Mouse (Mus musculus) thymus, adult 2 months (tissue): ENCODE data around the gene P3h4. TPM values are rescaled to one million over a fixed set of nuclear protein-coding genes. Genes with fewer than 3 reads are reported as not detected.

Source experiments
- DNase-seq: peaks from one replicate; pipeline ENCODE4 v3.0.0; 2021
- H3K27ac ChIP-seq: fragments of 200-500 bp; 2 replicates; pipeline ENCODE4 v1.5.1; 2012; ENCODE audit warnings: low read length, control low read depth; ENCODE audit not compliant: control insufficient read depth, insufficient read depth
- H3K27me3 ChIP-seq: fragments of 200-500 bp; 2 replicates; pipeline ENCODE4 v1.6.1; 2012; ENCODE audit warnings: mild to moderate bottlenecking, low read length, moderate library complexity, mixed read lengths; ENCODE audit not compliant: control insufficient read depth, insufficient read depth
- H3K36me3 ChIP-seq: fragments of 200-500 bp; 2 replicates; pipeline ENCODE4 v1.6.1; 2012; ENCODE audit warnings: mild to moderate bottlenecking, low read length, moderate library complexity; ENCODE audit not compliant: control insufficient read depth, insufficient read depth
- H3K4me1 ChIP-seq: fragments of 200-500 bp; replicated peaks from 2 replicates; pipeline ENCODE4 v1.6.1; 2012; ENCODE audit warnings: low read length; ENCODE audit not compliant: control insufficient read depth, insufficient read depth
- H3K4me3 ChIP-seq: fragments of 200-500 bp; 2 replicates; pipeline ENCODE4 v1.5.1; 2012; ENCODE audit warnings: mild to moderate bottlenecking, low read length, control low read depth, moderate library complexity; ENCODE audit not compliant: control insufficient read depth, insufficient read depth
- CTCF ChIP-seq: fragments of 200-500 bp; IDR thresholded peaks from 2 replicates; pipeline ENCODE4 v1.5.1; 2012; ENCODE audit warnings: mild to moderate bottlenecking, control low read depth, low read length, moderate library complexity, borderline replicate concordance; ENCODE audit not compliant: control insufficient read depth, poor library complexity, insufficient read depth; ENCODE audit errors: extremely low read depth
- POLR2A ChIP-seq: fragments of 200-500 bp; IDR thresholded peaks from 2 replicates; pipeline ENCODE4 v1.6.1; 2012; ENCODE audit warnings: mild to moderate bottlenecking, low read length, control low read depth, moderate library complexity; ENCODE audit not compliant: control insufficient read depth, poor library complexity, insufficient read depth; ENCODE audit errors: extremely low read depth
- WGBS: fragments of 180-500 bp; shearing (Covaris S2); methylation state at CpG from one replicate; pipeline ENCODE4 v1.1.7; 2018; 5-methylcytosine and 5-hydroxymethylcytosine counted together
- polyA plus RNA-seq: library from polyadenylated mRNA; depleted of rRNA; stranded (reverse); fragments of >200 nt; gene quantifications from 2 replicates; pipeline ENCODE4 v1.2.3, GENCODE M21; 2012

The P3h4 gene
- polyA plus RNA-seq, 1 experiment, result 22.3 TPM

DNA sequence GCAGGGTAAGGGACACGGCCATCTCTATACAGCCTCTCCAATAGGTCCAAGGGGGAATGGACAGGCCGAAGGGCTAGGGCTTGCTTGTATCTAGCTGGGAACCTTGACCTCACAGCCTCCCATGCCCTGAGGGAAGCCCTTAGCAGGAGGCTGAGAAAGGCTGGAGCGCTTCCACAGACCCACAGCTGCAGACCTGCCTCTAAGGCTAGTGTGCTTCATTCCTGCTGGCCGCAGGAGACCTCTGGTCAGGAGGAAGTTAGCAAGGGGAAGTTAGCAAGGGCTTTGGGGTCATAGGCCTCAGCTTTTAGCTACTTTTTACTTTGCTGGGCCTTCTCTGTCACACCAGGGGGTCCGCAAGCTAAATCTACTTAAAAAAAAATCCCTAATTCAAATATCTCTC, 36.2 kb downstream of the P3h4 start:
- WGBS, result 93% methylated on average over 5 of the region's 5 CpGs
- no peak for DNase-seq
- H3K4me3 ChIP-seq, result no peak overlapping the region

DNA sequence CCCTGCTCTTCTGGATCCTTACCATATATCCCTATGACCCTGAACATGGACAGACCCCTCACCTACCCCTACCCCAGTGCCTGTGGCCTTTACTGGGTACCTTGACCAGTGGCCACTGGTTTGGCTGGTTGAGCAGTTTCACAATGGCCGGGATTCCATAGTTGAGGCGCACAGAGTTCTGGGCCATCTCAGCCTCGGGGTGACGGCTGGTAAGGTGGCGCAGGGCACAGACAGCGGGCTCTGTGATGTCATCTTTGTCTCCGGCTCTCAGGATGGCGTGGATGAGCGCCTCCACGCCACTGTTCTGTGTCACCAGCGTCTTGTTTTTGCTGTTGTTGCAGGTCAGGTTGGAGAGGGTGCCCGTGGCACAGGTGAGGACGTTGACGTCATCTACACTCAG, 36.6 kb downstream of the P3h4 start:
- Histone ChIP-seq H3K36me3 (peaks cover 30% of the 10 kb centered on the region), H3K27me3 (no peaks in the 10 kb centered on the region), H3K4me3 (no peak overlapping the region), H3K4me1 (no peaks in the 10 kb centered on the region), H3K27ac (no peak overlapping the region)
- WGBS, result 98% methylated on average over 14 of the region's 14 CpGs
- DNase-seq, result no peak
- no peak for TF ChIP-seq POLR2A
- no peak for TF ChIP-seq CTCF

More for the DNA sequence above, 36.2 kb downstream of the P3h4 start:
- Histone ChIP-seq H3K27ac (no peak overlapping the region), H3K4me1 (no peaks in the 10 kb centered on the region), H3K27me3 (no peaks in the 10 kb centered on the region), H3K36me3 (peaks cover 25% of the 10 kb centered on the region)
- TF ChIP-seq POLR2A (no peak), CTCF (no peak)

DNA sequence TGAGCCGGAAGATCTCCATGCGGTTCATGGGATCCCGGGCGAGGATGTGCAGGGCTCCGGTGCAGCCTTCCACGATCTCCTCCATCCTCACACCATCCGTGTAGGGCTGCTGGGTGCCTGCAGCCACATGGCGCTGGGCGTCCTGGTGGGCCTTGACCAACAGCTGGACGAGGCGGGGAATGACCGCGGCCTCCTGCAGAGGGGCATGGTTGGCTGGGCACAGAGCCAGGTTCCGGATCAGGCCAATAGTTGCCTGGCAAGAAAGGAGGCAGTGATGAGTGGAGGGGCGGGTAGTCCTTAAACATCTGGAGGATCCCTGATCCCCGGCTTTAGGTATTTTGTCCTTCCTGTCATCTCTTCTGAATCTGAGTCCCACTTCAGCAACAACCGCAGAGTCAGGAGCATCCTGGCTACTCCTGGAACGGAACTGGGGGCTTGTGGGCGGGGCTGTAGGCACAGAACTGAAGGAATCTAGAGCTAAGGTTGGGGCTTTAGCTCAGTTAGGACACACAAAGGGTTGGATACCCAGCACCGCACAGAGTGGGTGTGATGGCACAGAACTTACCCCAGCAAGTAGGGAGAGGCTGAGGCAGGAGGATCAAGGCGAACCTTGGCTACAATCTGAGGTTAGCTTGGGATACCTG, 37.8 kb downstream of the P3h4 start:
- WGBS, result 98% methylated on average over 21 of the region's 21 CpGs
- TF ChIP-seq POLR2A, result no peak
- TF ChIP-seq CTCF, result no peak
- H3K4me1 ChIP-seq, result peaks cover 5% of the 10 kb centered on the region; the same call in 1 of the 2 replicates
- no peaks in the 10 kb centered on the region for H3K27me3 ChIP-seq
- no peak overlapping the region for H3K4me3 ChIP-seq
- DNase-seq, result no peak
- peaks cover 26% of the 10 kb centered on the region for H3K36me3 ChIP-seq
- H3K27ac ChIP-seq, result no peak overlapping the region

DNA sequence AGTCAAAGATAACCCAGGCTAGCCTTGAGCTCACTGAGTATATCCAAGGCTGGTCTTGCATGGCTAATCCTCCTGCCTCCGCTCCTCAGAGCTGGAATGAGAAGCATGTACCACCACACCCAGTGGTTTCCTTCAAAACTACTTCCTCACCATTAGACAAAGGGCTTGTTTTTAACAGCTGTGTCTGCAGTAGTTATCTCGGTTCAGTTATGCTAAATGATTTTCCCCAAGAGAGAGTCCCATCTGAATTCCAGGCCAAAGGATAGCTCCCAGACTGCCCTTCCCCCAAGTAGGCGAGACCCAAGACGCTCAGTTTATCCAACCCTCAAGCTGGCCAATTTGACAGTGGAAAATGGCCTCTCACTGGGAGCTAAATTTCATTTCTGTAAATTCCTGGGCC, 38.6 kb downstream of the P3h4 start:
- H3K27me3 ChIP-seq, result no peaks in the 10 kb centered on the region
- H3K36me3 ChIP-seq, result peaks cover 26% of the 10 kb centered on the region
- no peak overlapping the region for H3K4me3 ChIP-seq
- H3K27ac ChIP-seq, result no peak overlapping the region
- H3K4me1 ChIP-seq, result peaks cover 6% of the 10 kb centered on the region; the same call in 1 of the 2 replicates
- DNase-seq, result no peak
- 91% methylated on average over 4 of the region's 4 CpGs for WGBS
- TF ChIP-seq CTCF, result no peak
- no peak for TF ChIP-seq POLR2A

DNA sequence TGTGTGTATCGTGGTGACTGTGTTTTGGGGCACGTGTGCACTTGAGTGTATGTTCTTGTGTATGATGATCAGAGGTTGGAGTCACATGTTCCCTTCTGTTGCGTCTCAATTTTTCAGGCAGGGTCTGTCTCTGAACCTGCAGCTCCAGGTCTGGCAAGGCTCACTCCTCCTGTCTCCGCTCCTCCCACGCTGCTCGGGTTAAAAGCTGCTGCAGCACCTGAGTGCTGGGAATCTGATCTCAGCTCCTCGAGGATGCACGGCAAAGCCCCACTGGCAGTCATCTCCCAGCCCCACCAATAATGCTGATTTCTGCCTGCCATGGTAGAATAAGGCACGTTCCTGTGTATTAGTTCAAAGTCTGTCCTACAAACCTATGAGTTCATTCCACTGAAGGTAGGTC, 39.5 kb downstream of the P3h4 start:
- Histone ChIP-seq H3K36me3 (peaks cover 20% of the 10 kb centered on the region), H3K4me1 (peaks cover 6% of the 10 kb centered on the region; the same call in 1 of the 2 replicates), H3K4me3 (no peak overlapping the region), H3K27me3 (no peaks in the 10 kb centered on the region), H3K27ac (no peak overlapping the region)
- WGBS, result 96% methylated on average over 9 of the region's 9 CpGs
- no peak for TF ChIP-seq POLR2A
- TF ChIP-seq CTCF, result no peak
- DNase-seq, result no peak

DNA sequence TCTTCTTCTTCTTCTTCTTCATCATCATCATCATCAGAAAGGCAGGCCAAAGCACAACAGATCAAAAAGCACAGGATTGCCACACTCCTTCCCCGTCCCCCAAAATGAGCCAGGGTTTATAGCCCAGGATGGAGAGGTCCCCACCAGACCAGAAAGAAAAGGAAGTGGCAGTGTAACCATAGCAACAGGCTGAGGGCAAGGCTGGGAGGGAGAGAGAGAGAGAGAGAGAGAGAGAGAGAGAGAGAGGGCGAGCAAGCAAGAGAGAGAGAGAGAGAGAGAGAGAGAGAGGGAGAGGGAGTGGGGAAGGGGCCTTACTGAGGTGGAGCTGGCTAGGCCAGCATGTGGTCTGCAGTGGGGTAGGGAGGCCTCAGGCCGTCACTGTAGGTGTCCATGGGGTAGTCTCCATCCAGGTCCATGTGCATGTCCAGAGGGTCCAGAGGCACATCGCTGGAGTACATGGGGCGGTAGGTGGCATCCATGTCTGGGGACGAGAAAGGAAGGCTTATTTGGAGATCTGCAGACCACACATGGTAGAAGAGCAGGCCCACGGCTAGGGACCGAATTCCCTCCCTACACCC, 42.6 kb downstream of the P3h4 start:
- Histone ChIP-seq H3K27me3 (no peaks in the 10 kb centered on the region), H3K27ac (no peak overlapping the region), H3K36me3 (peaks cover 14% of the 10 kb centered on the region; the same call in 1 of the 2 replicates), H3K4me3 (no peak overlapping the region), H3K4me1 (peaks cover 10% of the 10 kb centered on the region)
- TF ChIP-seq CTCF, result no peak
- no peak for TF ChIP-seq POLR2A
- 79% methylated on average over 8 of the region's 8 CpGs for WGBS
- no peak for DNase-seq
